Mouse (Mus musculus) CH12.LX (cell line): ENCODE measurements around the gene Lamtor2. TPM values are rescaled to one million over a fixed set of nuclear protein-coding genes. Genes with fewer than 3 reads are reported as not detected.

Source experiments
- DNase-seq: peaks from one replicate; pipeline ENCODE4 v3.0.0-alpha.2; 2013; ENCODE audit errors: extremely low read depth
- H3K27ac ChIP-seq: 2 replicates; pipeline ENCODE4 v1.5.1; 2012; ENCODE audit warnings: low read depth, mild to moderate bottlenecking, control low read depth, moderate library complexity; ENCODE audit not compliant: insufficient read depth
- H3K27me3 ChIP-seq: replicated peaks from 2 replicates; pipeline ENCODE3; 2012; ENCODE audit warnings: inconsistent platforms
- H3K36me3 ChIP-seq, 2 experiments: replicated peaks in 1 of 2; 2 replicates each; pipeline versions ENCODE3 to v1.6.1; 2012; ENCODE audit warnings: inconsistent platforms in 1 of 2, low read length in 1 of 2, mild to moderate bottlenecking in 1 of 2, mixed read lengths in 1 of 2, moderate library complexity in 1 of 2; ENCODE audit not compliant: control insufficient read depth in 1 of 2, insufficient read depth in 1 of 2
- H3K4me1 ChIP-seq, 2 experiments: 2 replicates each; pipeline ENCODE4 v1.6.1; 2012; ENCODE audit warnings: inconsistent platforms in 1 of 2, moderate library complexity in 1 of 2; ENCODE audit not compliant: insufficient read depth in 2 of 2, control insufficient read depth in 1 of 2
- H3K4me2 ChIP-seq: 2 replicates; pipeline ENCODE4 v1.6.1; 2012; ENCODE audit warnings: low read depth, mild to moderate bottlenecking, control low read depth; ENCODE audit not compliant: poor library complexity, insufficient read depth, severe bottlenecking
- H3K4me3 ChIP-seq, 3 experiments: fragments of 150-350 bp in 1 of 3; sonication (generic) in 1 of 3; replicated peaks in 1 of 3; 2 replicates each; pipeline versions ENCODE3 to v1.5.1; 2011 to 2012; ENCODE audit warnings: low read depth in 2 of 3, low read length in 2 of 3, mild to moderate bottlenecking in 2 of 3, moderate library complexity in 2 of 3, control low read depth in 1 of 3, improper control_type of control experiment in 1 of 3, inconsistent platforms in 1 of 3, mixed read lengths in 1 of 3; ENCODE audit not compliant: poor library complexity in 1 of 3
- H3K79me2 ChIP-seq: replicated peaks from 2 replicates; pipeline ENCODE4 v1.6.1; 2012; ENCODE audit warnings: mild to moderate bottlenecking, moderate library complexity; ENCODE audit not compliant: control insufficient read depth, poor library complexity, insufficient read depth, severe bottlenecking; ENCODE audit errors: extremely low read depth
- H3K9ac ChIP-seq: 2 replicates; pipeline ENCODE4 v1.6.1; 2012; ENCODE audit warnings: low read depth, mild to moderate bottlenecking, control low read depth, moderate library complexity; ENCODE audit not compliant: insufficient read depth
- H3K9me3 ChIP-seq: replicated peaks from 2 replicates; pipeline ENCODE3; 2012; ENCODE audit warnings: low read length, inconsistent platforms, mixed read lengths
- CHD2 ChIP-seq: IDR thresholded peaks from 2 replicates; pipeline ENCODE4 v1.6.1; 2011; ENCODE audit warnings: low read length, improper control_type of control experiment
- CTCF ChIP-seq, 2 experiments: IDR thresholded peaks in 1 of 2; conservative IDR thresholded peaks in 1 of 2; 2 replicates each; pipeline ENCODE4 v1.5.1; 2011 to 2012; ENCODE audit warnings: low read depth in 2 of 2, low read length in 2 of 2, improper control_type of control experiment in 1 of 2, inconsistent platforms in 1 of 2, mild to moderate bottlenecking in 1 of 2, moderate library complexity in 1 of 2
- E2F4 ChIP-seq: IDR thresholded peaks from 2 replicates; pipeline ENCODE4 v1.6.1; 2011; ENCODE audit warnings: low read depth, low read length, improper control_type of control experiment; ENCODE audit not compliant: insufficient replicate concordance
- ELF1 ChIP-seq: IDR thresholded peaks from 2 replicates; pipeline ENCODE4 v1.6.1; 2014; ENCODE audit warnings: low read depth, mild to moderate bottlenecking, inconsistent platforms, low read length, improper control_type of control experiment
- ETS1 ChIP-seq: conservative IDR thresholded peaks from 2 replicates; pipeline ENCODE4 v1.6.1; 2012; ENCODE audit warnings: low read depth, mild to moderate bottlenecking, inconsistent platforms, low read length, improper control_type of control experiment, moderate library complexity
- JUN ChIP-seq: IDR thresholded peaks from 2 replicates; pipeline ENCODE4 v1.6.1; 2011; ENCODE audit warnings: low read depth, mild to moderate bottlenecking, low read length, improper control_type of control experiment, moderate library complexity; ENCODE audit not compliant: insufficient read depth
- JUND ChIP-seq: conservative IDR thresholded peaks from 2 replicates; pipeline ENCODE4 v1.6.1; 2011; ENCODE audit warnings: low read depth, low read length, improper control_type of control experiment
- MAFK ChIP-seq: IDR thresholded peaks from 2 replicates; pipeline ENCODE4 v1.6.1; 2011; ENCODE audit warnings: low read length, improper control_type of control experiment; ENCODE audit not compliant: insufficient replicate concordance
- MAX ChIP-seq: IDR thresholded peaks from 2 replicates; pipeline ENCODE4 v1.6.1; 2011; ENCODE audit warnings: low read length, improper control_type of control experiment
- MXI1 ChIP-seq: IDR thresholded peaks from 2 replicates; pipeline ENCODE4 v1.6.1; 2011; ENCODE audit warnings: mild to moderate bottlenecking, low read depth, low read length, improper control_type of control experiment
- MYC ChIP-seq: IDR thresholded peaks from 2 replicates; pipeline ENCODE4 v1.6.1; 2011; ENCODE audit warnings: low read depth, mild to moderate bottlenecking, improper control_type of control experiment, low read length
- NRF1 ChIP-seq: IDR thresholded peaks from 2 replicates; pipeline ENCODE4 v1.6.1; 2014; ENCODE audit warnings: low read depth, mild to moderate bottlenecking, inconsistent platforms, low read length, improper control_type of control experiment, moderate library complexity
- PAX5 ChIP-seq: IDR thresholded peaks from 2 replicates; pipeline ENCODE4 v1.6.1; 2012; ENCODE audit warnings: low read length, inconsistent platforms, mixed read lengths
- UBTF ChIP-seq: IDR thresholded peaks from 2 replicates; pipeline ENCODE4 v1.6.1; 2012; ENCODE audit warnings: low read depth, mild to moderate bottlenecking, inconsistent platforms, low read length, improper control_type of control experiment, moderate library complexity
- USF1 ChIP-seq: IDR thresholded peaks from 2 replicates; pipeline ENCODE4 v1.6.1; 2014; ENCODE audit warnings: low read depth, mild to moderate bottlenecking, inconsistent platforms, low read length, improper control_type of control experiment
- ZC3H11A ChIP-seq: IDR thresholded peaks from 2 replicates; pipeline ENCODE4 v1.6.1; 2012; ENCODE audit warnings: low read depth, mild to moderate bottlenecking, inconsistent platforms, low read length, improper control_type of control experiment
- ZKSCAN1 ChIP-seq: IDR thresholded peaks from 2 replicates; pipeline ENCODE4 v1.6.1; 2012; ENCODE audit warnings: low read depth, inconsistent platforms, low read length, improper control_type of control experiment, borderline replicate concordance
- ZMIZ1 ChIP-seq: IDR thresholded peaks from 2 replicates; pipeline ENCODE4 v1.6.1; 2012; ENCODE audit warnings: low read depth, mild to moderate bottlenecking, inconsistent platforms, low read length, improper control_type of control experiment
- dilution Hi-C: fragments of 300-500 bp; cut with MboI; formaldehyde crosslinking; loops from 2 replicates; pipeline ENCODE4 v1.14.3; 2020; ENCODE audit warnings: low sequenced_read_pairs; ENCODE audit not compliant: extremely low pct_unique_long_range_greater_than_20kb, extremely low pct_ligation_motif_present
- in situ Hi-C: fragments of 300-500 bp; cut with MboI; formaldehyde crosslinking; loops from 3 replicates; pipeline ENCODE4 v1.14.3; 2019; ENCODE audit warnings: low sequenced_read_pairs, low pct_ligation_motif_present, low pct_unique_long_range_greater_than_20kb, mixed read lengths
- polyA plus RNA-seq: library from polyadenylated mRNA; unstranded; fragments of >175 nt; gene quantifications from 2 replicates; pipeline ENCODE4 v1.2.1, GENCODE M21; 2012; ENCODE audit warnings: low read depth; ENCODE audit not compliant: insufficient read length
- total RNA-seq, 2 experiments: library from RNA; depleted of rRNA; stranded (reverse); fragments of 300-350 nt in 1 of 2; fragments of >200 nt in 1 of 2; gene quantifications; 2 replicates each; pipeline ENCODE4 v1.2.3; 2012 to 2014

The Lamtor2 gene
- total and polyA plus RNA-seq, 3 experiments: 44.0 to 96.6 (median 56.0) TPM

GRCm38 (mm10) chr3:88570341-88570740, 17.5 kb upstream of the Lamtor2 start:
- no peaks in the 10 kb centered on the region for H3K9me3 ChIP-seq
- H3K27ac ChIP-seq: no peak overlapping the region
- H3K4me2 ChIP-seq: no peak overlapping the region
- H3K4me3 ChIP-seq: no peak overlapping the region
- H3K36me3 ChIP-seq: peaks cover 36 to 51% of the 10 kb centered on the region in 2 experiments
- H3K9ac ChIP-seq: no peak overlapping the region
- no peaks in the 10 kb centered on the region for H3K4me1 ChIP-seq
- no peaks in the 10 kb centered on the region for H3K79me2 ChIP-seq
- in situ Hi-C loops: no loop called here
- no peak for DNase-seq
- dilution Hi-C loops: no loop called here
- no peak for TF ChIP-seq E2F4
- TF ChIP-seq ETS1: no peak
- H3K27me3 ChIP-seq: no peaks in the 10 kb centered on the region

DNA sequence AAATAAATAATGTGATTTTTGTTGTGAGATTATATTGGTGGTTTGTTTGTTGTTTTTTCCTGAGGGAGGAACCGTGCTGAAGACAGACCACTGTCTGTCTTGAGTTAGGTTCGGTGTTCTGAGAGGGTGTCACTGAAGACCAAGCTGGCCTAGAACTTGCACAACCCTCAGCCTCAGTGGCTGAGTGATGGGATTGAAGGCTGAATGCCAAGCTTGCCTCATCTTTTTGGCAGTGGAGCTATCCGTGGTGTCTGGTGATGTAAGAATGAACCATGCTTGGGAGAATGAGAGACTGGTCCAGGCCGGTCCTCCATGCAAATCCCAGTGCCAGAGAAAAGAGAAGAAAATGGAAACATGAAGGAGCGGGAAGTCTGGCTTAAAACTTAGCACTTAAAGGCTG, 16.8 kb upstream of the Lamtor2 start:
- DNase-seq: no peak
- TF ChIP-seq PAX5 (no peak), MAX (no peak), NRF1 (no peak), UBTF (no peak), CTCF (conservative IDR thresholded peaks at IDR 0.05 in 1 of 2, IDR thresholded peaks at IDR 0.05 in 1 of 2; ENCODE audit: low read depth in 2 of 2, low read length in 2 of 2) (no peak), JUN (no peak), ELF1 (no peak)
- dilution Hi-C loops (no loop called here), in situ Hi-C loops (no loop called here)
- no peak overlapping the region for H3K4me2 ChIP-seq
- no peaks in the 10 kb centered on the region for H3K9me3 ChIP-seq
- no peak overlapping the region for H3K4me3 ChIP-seq
- no peaks in the 10 kb centered on the region for H3K79me2 ChIP-seq
- H3K27ac ChIP-seq: no peak overlapping the region
- H3K27me3 ChIP-seq: no peaks in the 10 kb centered on the region
- H3K36me3 ChIP-seq: peaks cover 41 to 58% of the 10 kb centered on the region in 2 experiments
- no peak overlapping the region for H3K9ac ChIP-seq
- no peaks in the 10 kb centered on the region for H3K4me1 ChIP-seq

DNA sequence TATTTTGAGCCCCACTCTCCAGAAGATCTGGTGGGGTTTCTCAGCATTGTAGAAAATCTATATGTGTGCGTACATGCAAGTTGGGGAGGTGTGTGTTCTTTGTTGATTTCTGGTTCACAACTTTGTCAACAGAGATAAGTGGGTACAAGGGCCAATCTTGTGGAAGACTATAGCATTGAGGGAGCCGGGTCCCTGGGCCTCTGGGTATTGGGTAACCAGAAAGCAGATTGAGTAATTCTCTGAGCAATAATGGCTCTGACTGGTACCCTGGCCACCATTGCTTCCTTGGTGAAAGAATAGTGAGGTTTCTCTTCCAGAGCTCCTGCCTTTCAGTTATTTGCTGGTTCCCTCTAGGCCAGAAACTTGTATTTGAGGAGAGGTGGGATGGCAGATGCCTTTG, 16.2 kb upstream of the Lamtor2 start:
- Histone ChIP-seq H3K9ac (no peak overlapping the region), H3K36me3 (peaks cover 47 to 64% of the 10 kb centered on the region in 2 experiments), H3K9me3 (no peaks in the 10 kb centered on the region), H3K4me2 (no peak overlapping the region), H3K4me3 (no peak overlapping the region), H3K27me3 (no peaks in the 10 kb centered on the region), H3K79me2 (no peaks in the 10 kb centered on the region), H3K4me1 (no peaks in the 10 kb centered on the region), H3K27ac (no peak overlapping the region)
- in situ Hi-C loops (no loop called here), dilution Hi-C loops (no loop called here)
- no peak for TF ChIP-seq ZKSCAN1
- TF ChIP-seq MAFK: no peak
- no peak for TF ChIP-seq JUND
- TF ChIP-seq MXI1: no peak
- no peak for TF ChIP-seq CHD2
- TF ChIP-seq USF1: no peak
- TF ChIP-seq JUN: no peak
- TF ChIP-seq ZMIZ1: no peak
- no peak for TF ChIP-seq MYC
- no peak for TF ChIP-seq ZC3H11A
- TF ChIP-seq MAX: no peak
- DNase-seq: no peak
